ENCODE assay signal across 8 mouse cellular contexts in genomic region chr10:78069101-78070011, GRCm38 (mm10). TPM values are rescaled to one million over a fixed set of nuclear protein-coding genes. Genes with fewer than 3 reads are reported as not detected.
DNase-seq lines count a peak whose midpoint lies in the region; ATAC-seq and TF ChIP-seq lines count a peak whose summit lies in the region.

Gene Icosl, plus strand, starts transcription at chr10:78069302.

- H3K4me2 ChIP-seq in forebrain, embryonic 16.5 days (ENCODE audit: low read length): peak within 1 kb of the TSS; percentile 100
- H3K4me2 ChIP-seq in lung, embryonic 15.5 days: peak within 1 kb of the TSS; percentile 96
- peak within 1 kb of the TSS; percentile 98 for H3K4me2 ChIP-seq in neural tube, embryonic 15.5 days

- TF ChIP-seq CTCF in ES-Bruce4 (IDR thresholded peaks at IDR 0.05; ENCODE audit: low read depth, low read length): peak; percentile 14
- TF ChIP-seq CTCF in thymus, adult 2 months (IDR thresholded peaks at IDR 0.05; ENCODE audit: borderline replicate concordance, control insufficient read depth, extremely low read depth, insufficient read depth, low read length, poor library complexity): peak; percentile 59; the same call in 1 of the 2 replicates

- no peak for TF ChIP-seq POLR2A in ES-Bruce4 (IDR thresholded peaks at IDR 0.05; ENCODE audit: insufficient read depth, low read length)
- TF ChIP-seq POLR2A in thymus, adult 2 months (IDR thresholded peaks at IDR 0.05; ENCODE audit: control insufficient read depth, extremely low read depth, insufficient read depth, low read length, poor library complexity): 0 out of 2 replicates have a peak, but pooled peaks have one; percentile 30

- peaks cover 4% of the 10 kb centered on the region for H3K4me1 ChIP-seq in ES-Bruce4 (ENCODE audit: control insufficient read depth, insufficient read depth, low read length)
- peaks cover 12% of the 10 kb centered on the region for H3K4me1 ChIP-seq in forebrain, embryonic 16.5 days (replicated peaks; ENCODE audit: control insufficient read depth, insufficient read depth, low read length)
- peaks cover 11% of the 10 kb centered on the region; the same call in 1 of the 2 replicates for H3K4me1 ChIP-seq in lung, embryonic 15.5 days
- peaks cover 13% of the 10 kb centered on the region for H3K4me1 ChIP-seq in neural tube, embryonic 15.5 days
- H3K4me1 ChIP-seq in thymus, adult 2 months (replicated peaks; ENCODE audit: control insufficient read depth, insufficient read depth, low read length): peaks cover 15% of the 10 kb centered on the region

- peak; percentile 92 for ATAC-seq in forebrain, embryonic 16.5 days
- ATAC-seq in lung, embryonic 15.5 days (ENCODE audit: borderline replicate concordance, extremely low read depth, low FRiP score, low TSS enrichment): peak; percentile 92
- peak; percentile 90 for ATAC-seq in neural tube, embryonic 15.5 days (ENCODE audit: low FRiP score)

- no peaks in the 10 kb centered on the region for H3K9me3 ChIP-seq in ES-Bruce4 (replicated peaks; ENCODE audit: control insufficient read depth, insufficient read depth, low read length, poor library complexity, severe bottlenecking)
- no peaks in the 10 kb centered on the region for H3K9me3 ChIP-seq in forebrain, embryonic 16.5 days (ENCODE audit: control insufficient read depth, low read length)
- H3K9me3 ChIP-seq in lung, embryonic 15.5 days: no peaks in the 10 kb centered on the region
- H3K9me3 ChIP-seq in neural tube, embryonic 15.5 days (replicated peaks): no peaks in the 10 kb centered on the region

- peak within 1 kb of the TSS; percentile 79 for H3K4me3 ChIP-seq in ES-Bruce4 (ENCODE audit: low read depth, low read length)
- peak within 1 kb of the TSS; percentile 58 for H3K4me3 ChIP-seq in forebrain, embryonic 16.5 days (replicated peaks; ENCODE audit: low read length)
- H3K4me3 ChIP-seq in lung, embryonic 15.5 days: peak within 1 kb of the TSS; percentile 66
- H3K4me3 ChIP-seq in neural tube, embryonic 15.5 days (replicated peaks): peak within 1 kb of the TSS; percentile 60
- peak within 1 kb of the TSS; percentile 49 for H3K4me3 ChIP-seq in thymus, adult 2 months (ENCODE audit: control insufficient read depth, insufficient read depth, low read length)

- no peaks in the 10 kb centered on the region for H3K27me3 ChIP-seq in ES-Bruce4 (ENCODE audit: control insufficient read depth, insufficient read depth, low read length, poor library complexity, severe bottlenecking)
- peaks cover 5% of the 10 kb centered on the region for H3K27me3 ChIP-seq in forebrain, embryonic 16.5 days (replicated peaks; ENCODE audit: control insufficient read depth, insufficient read depth, low read length)
- peaks cover 8% of the 10 kb centered on the region; the same call in 1 of the 2 replicates for H3K27me3 ChIP-seq in lung, embryonic 15.5 days
- peaks cover 36% of the 10 kb centered on the region for H3K27me3 ChIP-seq in neural tube, embryonic 15.5 days (replicated peaks)
- H3K27me3 ChIP-seq in thymus, adult 2 months (ENCODE audit: control insufficient read depth, insufficient read depth, low read length): peaks cover 3% of the 10 kb centered on the region; the same call in 1 of the 2 replicates

- WGBS in forebrain, embryonic 16.5 days: under 1% methylated on average over 66 of the region's 66 CpGs
- under 1% methylated on average over 66 of the region's 66 CpGs for whole genome bisulfite sequencing in lung, embryonic 15.5 days
- under 1% methylated on average over 64 of the region's 66 CpGs for WGBS in neural tube, embryonic 15.5 days
- WGBS in thymus, adult 2 months: 1% methylated on average over 66 of the region's 66 CpGs

- peak within 1 kb of the TSS; percentile 84 for H3K9ac ChIP-seq in ES-Bruce4 (ENCODE audit: low read depth, poor library complexity, severe bottlenecking)
- peak within 1 kb of the TSS; percentile 51 for H3K9ac ChIP-seq in forebrain, embryonic 16.5 days (replicated peaks; ENCODE audit: low read depth, low read length)
- peak within 1 kb of the TSS; percentile 56 for H3K9ac ChIP-seq in lung, embryonic 15.5 days
- H3K9ac ChIP-seq in neural tube, embryonic 15.5 days (replicated peaks): peak within 1 kb of the TSS; percentile 63

- H3K27ac ChIP-seq in ES-Bruce4 (ENCODE audit: insufficient read depth, low read length): 0 out of 2 replicates have a peak within 1 kb of the TSS, but pooled peaks have one; percentile 20
- no peak within 1 kb of the TSS for H3K27ac ChIP-seq in forebrain, embryonic 16.5 days (ENCODE audit: low read length)
- peak within 1 kb of the TSS; percentile 35; the same call in 1 of the 2 replicates for H3K27ac ChIP-seq in lung, embryonic 15.5 days
- H3K27ac ChIP-seq in neural tube, embryonic 15.5 days (replicated peaks): no peak within 1 kb of the TSS
- no peak within 1 kb of the TSS for H3K27ac ChIP-seq in thymus, adult 2 months (ENCODE audit: control insufficient read depth, insufficient read depth, low read length)

- DNase-seq in cerebellum, adult 11 months: peak; percentile 35
- peak; percentile 84 for DNase-seq in heart, postnatal 4 days
- DNase-seq in layer of hippocampus, adult 18-20 months (ENCODE audit: low spot score in 2 of 2): peak; percentile 40 to 52
- DNase-seq in thymus, adult 2 months: peak; percentile 64

- no peak for TF ChIP-seq EP300 in ES-Bruce4 (IDR thresholded peaks at IDR 0.05; ENCODE audit: insufficient read depth, low read depth, low read length)

- H3K36me3 ChIP-seq in ES-Bruce4 (ENCODE audit: control insufficient read depth, insufficient read depth, low read length, poor library complexity, severe bottlenecking): peaks cover 17% of the 10 kb centered on the region
- no peaks in the 10 kb centered on the region for H3K36me3 ChIP-seq in forebrain, embryonic 16.5 days (ENCODE audit: control insufficient read depth, insufficient read depth)
- no peaks in the 10 kb centered on the region for H3K36me3 ChIP-seq in lung, embryonic 15.5 days
- no peaks in the 10 kb centered on the region for H3K36me3 ChIP-seq in neural tube, embryonic 15.5 days
- no peaks in the 10 kb centered on the region for H3K36me3 ChIP-seq in thymus, adult 2 months (ENCODE audit: control insufficient read depth, insufficient read depth, low read length)

RNA-seq across cellular contexts. Expression of gene Icosl, which starts in this region (rescaled TPM):
- polyA plus RNA-seq in ES-Bruce4 (2011; ENCODE audit: insufficient read depth, insufficient read length, low read depth, missing spikeins): 12.7 and 13.5 TPM in 2 replicates
- polyA plus RNA-seq in forebrain, embryonic 16.5 days (2015; fragmentation: Nextera tagmentation; extraction: Ambion mirVana): 0.38 and 0.82 TPM in 2 replicates
- total RNA-seq in heart, postnatal 4 days (2021): 1 to 10 TPM; 3.8 to 4.6 TPM
- total RNA-seq in layer of hippocampus, adult 18-20 months (2021): 10 to 100 TPM; 12.1 to 12.7 TPM
- polyA plus RNA-seq in lung, embryonic 15.5 days (2015; fragmentation: Nextera tagmentation; extraction: Ambion mirVana): 8.4 and 8.5 TPM in 2 replicates
- 0.81 and 3.0 TPM in 2 replicates for polyA plus RNA-seq in neural tube, embryonic 15.5 days (2015; fragmentation: Nextera tagmentation; extraction: Ambion mirVana)
- 23.1 and 26.5 TPM in 2 replicates for polyA plus RNA-seq in thymus, adult 2 months (2012; rRNA removed)

Comparison
In these comparisons a context has a peak if more than half of its experiments do, and no peak if none do; other contexts are left out.
1. Peak in ATAC-seq, H3K4me3 ChIP-seq, H3K9ac ChIP-seq and H3K4me2 ChIP-seq in forebrain, embryonic 16.5 days; RNA of the gene not detected or under 1 TPM.
2. H3K27ac ChIP-seq: peak in ES-Bruce4 (single experiment) and lung, embryonic 15.5 days (single experiment); none in forebrain, embryonic 16.5 days (single experiment), neural tube, embryonic 15.5 days (single experiment) and thymus, adult 2 months (single experiment).
3. Peak in every context shown above with its lines, with median percentiles within 50 percentile points of each other: H3K4me3 ChIP-seq, H3K9ac ChIP-seq, DNase-seq, ATAC-seq and H3K4me2 ChIP-seq.